ENCODE assay signal across 11 mouse cellular contexts in genomic region chr13:14177989-14178388, GRCm38 (mm10).
DNase-seq lines count a peak whose midpoint lies in the region; ATAC-seq lines count a peak whose summit lies in the region.
"Had no signal": no experiment of that assay in that cellular context is flagged by ENCODE, and none has a peak within 500 bp of the region (broad histone marks: within the 10 kb centered on the region; RNA-seq: fewer than 3 reads in every experiment).

No protein-coding gene starts in this region.

- no peak overlapping the region for H3K4me2 ChIP-seq in intestine, embryonic 14.5 days (ENCODE audit: low read length)
- H3K4me2 ChIP-seq in intestine, embryonic 15.5 days (replicated peaks), result no peak overlapping the region
- H3K4me2 ChIP-seq: embryonic facial prominence, embryonic 13.5 days; heart, embryonic 15.5 days had no signal

- no peaks in the 10 kb centered on the region for H3K4me1 ChIP-seq in intestine, embryonic 14.5 days (replicated peaks; ENCODE audit: control insufficient read depth, insufficient read depth, low read length)
- H3K4me1 ChIP-seq in intestine, embryonic 15.5 days (replicated peaks), result no peaks in the 10 kb centered on the region
- H3K4me1 ChIP-seq: embryonic facial prominence, embryonic 13.5 days; heart, embryonic 15.5 days had no signal

- no peak overlapping the region for H3K9ac ChIP-seq in intestine, embryonic 14.5 days (ENCODE audit: low read length)
- H3K9ac ChIP-seq in intestine, embryonic 15.5 days, result no peak overlapping the region
- H3K9ac ChIP-seq: embryonic facial prominence, embryonic 13.5 days; heart, embryonic 15.5 days had no signal

- no peaks in the 10 kb centered on the region for H3K9me3 ChIP-seq in intestine, embryonic 14.5 days (ENCODE audit: control insufficient read depth, low read length)
- H3K9me3 ChIP-seq in intestine, embryonic 15.5 days, result no peaks in the 10 kb centered on the region
- H3K9me3 ChIP-seq: embryonic facial prominence, embryonic 13.5 days; heart, embryonic 15.5 days had no signal

- H3K27me3 ChIP-seq in intestine, embryonic 14.5 days (replicated peaks; ENCODE audit: control insufficient read depth, insufficient read depth, low read length), result no peaks in the 10 kb centered on the region
- H3K27me3 ChIP-seq in intestine, embryonic 15.5 days (replicated peaks), result no peaks in the 10 kb centered on the region
- H3K27me3 ChIP-seq: embryonic facial prominence, embryonic 13.5 days; heart, embryonic 15.5 days had no signal

- ATAC-seq in CD4-positive, CD25-positive, alpha-beta regulatory T cell, adult 4 months, result no peak
- peak; percentile 43; the same call in 1 of the 2 replicates for ATAC-seq in intestine, embryonic 14.5 days (replicated peaks; ENCODE audit: low FRiP score, low TSS enrichment, low read depth)
- ATAC-seq in intestine, embryonic 15.5 days, result no peak
- ATAC-seq in erythroid progenitor cell, adult 5-6 weeks (replicated peaks; ENCODE audit: low FRiP score, poor library complexity, severe bottlenecking), result 0 out of 2 replicates have a peak, but pooled peaks have one; percentile 46

- H3K36me3 ChIP-seq in intestine, embryonic 14.5 days (ENCODE audit: control insufficient read depth, insufficient read depth, low read length), result peaks cover 22% of the 10 kb centered on the region; the same call in 1 of the 2 replicates
- H3K36me3 ChIP-seq in intestine, embryonic 15.5 days, result no peaks in the 10 kb centered on the region
- H3K36me3 ChIP-seq: heart, embryonic 15.5 days had no signal

- peak; percentile 30 for DNase-seq in CD4-positive, CD25-positive, alpha-beta regulatory T cell, adult 2 months (ENCODE audit: low read depth, low spot score)
- no peak for DNase-seq in intestine, embryonic 14.5 days (ENCODE audit: low spot score)
- peak; percentile 36 for DNase-seq in 3T3-L1 (ENCODE audit: low read depth, low spot score)
- no peak for DNase-seq in ovary, postnatal 10 days (ENCODE audit: low spot score)
- DNase-seq in thymus, adult 18-20 months, result no peak
- DNase-seq: adrenal gland, postnatal 10 days had no signal

- H3K4me3 ChIP-seq in intestine, embryonic 14.5 days (ENCODE audit: low read depth, low read length), result no peak overlapping the region
- H3K4me3 ChIP-seq in intestine, embryonic 15.5 days (replicated peaks), result no peak overlapping the region
- H3K4me3 ChIP-seq: embryonic facial prominence, embryonic 13.5 days; heart, embryonic 15.5 days had no signal

- 95% methylated on average over 1 of the region's 1 CpGs for WGBS in intestine, embryonic 14.5 days
- 85% methylated on average over 1 of the region's 1 CpGs for WGBS in intestine, embryonic 15.5 days

- no peak overlapping the region for H3K27ac ChIP-seq in intestine, embryonic 14.5 days (ENCODE audit: low read depth)
- H3K27ac ChIP-seq in intestine, embryonic 15.5 days, result no peak overlapping the region
- H3K27ac ChIP-seq: embryonic facial prominence, embryonic 13.5 days; heart, embryonic 15.5 days had no signal

Comparison
In these comparisons a context has a peak if more than half of its experiments do, and no peak if none do; other contexts are left out.
1. ATAC-seq: peak in intestine, embryonic 14.5 days (single experiment) and erythroid progenitor cell, adult 5-6 weeks (single experiment); none in CD4-positive, CD25-positive, alpha-beta regulatory T cell, adult 4 months (single experiment) and intestine, embryonic 15.5 days (single experiment).
2. DNase-seq: peak in CD4-positive, CD25-positive, alpha-beta regulatory T cell, adult 2 months (single experiment) and 3T3-L1 (single experiment); none in intestine, embryonic 14.5 days (single experiment), ovary, postnatal 10 days (single experiment) and thymus, adult 18-20 months (0 of 2).